Mouse (Mus musculus) bone marrow macrophage, adult 2 months (primary cell): ENCODE measurements around the gene Gng4.

Source experiments
- CTCF ChIP-seq: IDR thresholded peaks from 2 replicates; pipeline ENCODE4 v1.5.1; 2012; ENCODE audit warnings: low read depth, mild to moderate bottlenecking, low read length, moderate library complexity
- POLR2A ChIP-seq: IDR thresholded peaks from 2 replicates; pipeline ENCODE4 v1.6.1; 2012; ENCODE audit warnings: mild to moderate bottlenecking, low read depth, low read length, borderline replicate concordance

DNA sequence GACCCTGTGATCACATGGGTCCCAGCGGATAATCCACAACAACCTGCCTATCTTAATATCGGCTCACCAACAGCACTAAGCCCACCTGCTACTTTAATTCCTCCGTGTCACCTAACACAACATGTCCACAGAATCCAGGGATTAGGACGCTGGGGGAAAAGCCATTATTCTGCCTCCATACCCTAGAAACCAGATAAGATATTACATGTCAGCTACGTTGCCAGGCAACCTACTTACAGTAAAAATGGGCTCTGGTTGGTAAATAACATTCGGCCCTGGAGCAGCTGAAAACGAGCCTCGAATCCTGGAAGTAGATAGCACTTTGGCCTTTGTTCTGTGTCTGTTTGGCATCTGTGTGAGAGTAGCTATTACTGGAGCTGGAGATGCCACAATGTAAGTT lies 14.9 kb downstream of the Gng4 start:
- TF ChIP-seq CTCF: no peak
- no peak for TF ChIP-seq POLR2A
